Mouse (Mus musculus): ENCODE measurements at regions not wholly inside any gene's neighbourhood (a gene's known extent, or its start where the extent isn't known, plus 50 kb on each side); places are given as distances from the start of the nearest gene placed in this dataset.

DNA sequence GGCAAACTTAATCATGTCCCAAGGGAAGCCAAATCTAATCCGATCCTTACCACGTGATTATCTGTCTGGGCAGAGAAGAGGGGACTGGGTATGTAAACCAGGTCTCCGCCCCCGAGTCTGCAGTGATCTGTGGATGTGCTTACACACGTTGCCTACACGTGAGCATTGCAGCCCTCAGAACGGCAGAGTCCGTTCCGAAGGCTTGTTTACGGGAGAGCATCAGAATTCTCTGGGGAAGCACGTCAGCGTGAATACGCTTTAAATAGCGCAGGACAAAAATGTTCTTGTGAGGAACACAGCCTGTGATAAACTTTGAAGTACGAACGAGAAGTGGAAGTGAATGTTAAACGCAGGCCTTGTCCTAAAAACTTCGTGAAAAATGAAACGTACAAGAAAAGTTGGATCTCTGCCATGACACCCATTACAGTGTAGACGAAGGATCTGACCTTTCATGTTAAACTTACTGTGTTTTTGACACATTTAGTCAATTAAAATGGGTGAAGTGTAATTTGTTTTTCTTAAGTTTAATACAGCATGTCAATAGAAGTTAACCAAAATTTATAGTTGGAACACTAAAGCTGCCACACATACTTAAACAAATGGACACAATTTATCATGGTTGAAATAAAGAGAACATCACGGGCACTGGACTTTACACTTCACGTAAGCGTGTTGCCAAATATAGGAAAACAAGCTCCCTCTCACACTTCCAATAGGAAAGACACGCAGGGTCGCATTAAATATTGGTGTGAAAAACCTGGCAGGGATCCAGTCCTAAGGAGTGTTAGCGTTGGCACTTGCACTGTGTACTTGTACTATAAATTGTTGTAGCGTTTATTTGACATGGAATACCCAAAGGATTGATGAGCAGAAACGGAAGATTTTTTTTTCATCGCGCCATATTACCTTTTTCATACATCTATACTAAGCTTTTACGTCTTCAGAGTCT, 106.5 kb upstream of the Hand2 start:
- TF ChIP-seq POLR2A (IDR thresholded peaks at IDR 0.05; ENCODE audit: low read depth, low read length), result no peak
- no peak for TF ChIP-seq CTCF (conservative IDR thresholded peaks at IDR 0.05; ENCODE audit: insufficient read depth, insufficient read length, low read depth, low read length)

Measured in kidney, adult 2 months (tissue).